Mouse (Mus musculus): ENCODE measurements around the gene Trim80.

DNA sequence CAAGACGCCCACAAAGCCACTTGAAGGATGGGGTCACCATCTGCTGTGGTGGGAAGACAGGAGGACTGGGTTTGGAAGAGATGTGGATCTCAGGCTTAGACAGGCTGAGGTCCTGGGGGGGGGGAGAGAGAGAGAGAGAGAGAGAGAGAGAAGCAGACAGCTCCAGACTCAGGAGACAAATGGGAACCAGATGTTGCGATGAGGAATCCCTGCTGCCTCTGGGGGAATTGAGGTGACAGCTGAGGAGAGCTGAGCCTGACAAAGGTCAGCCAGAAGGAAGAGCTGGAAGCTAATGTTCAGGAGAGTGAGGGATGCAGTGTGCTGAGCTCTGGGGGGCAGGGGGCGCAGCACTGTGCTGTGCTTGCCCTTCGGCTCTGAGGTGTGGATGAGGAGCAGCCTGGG lies 26.9 kb downstream of the Trim80 start:
- TF ChIP-seq POLR2A (IDR thresholded peaks at IDR 0.05; ENCODE audit: borderline replicate concordance, low read depth, low read length), result no peak
- no peak for TF ChIP-seq CTCF (IDR thresholded peaks at IDR 0.05; ENCODE audit: low read depth, low read length)
